Mouse (Mus musculus): ENCODE measurements around the gene Gm21936.
"Not testable (repeated sequence)": the region's sequence is repeated elsewhere in the genome, so short reads cannot be mapped to it uniquely, and the experiment has no call there.

Gene Gm21936

DNA sequence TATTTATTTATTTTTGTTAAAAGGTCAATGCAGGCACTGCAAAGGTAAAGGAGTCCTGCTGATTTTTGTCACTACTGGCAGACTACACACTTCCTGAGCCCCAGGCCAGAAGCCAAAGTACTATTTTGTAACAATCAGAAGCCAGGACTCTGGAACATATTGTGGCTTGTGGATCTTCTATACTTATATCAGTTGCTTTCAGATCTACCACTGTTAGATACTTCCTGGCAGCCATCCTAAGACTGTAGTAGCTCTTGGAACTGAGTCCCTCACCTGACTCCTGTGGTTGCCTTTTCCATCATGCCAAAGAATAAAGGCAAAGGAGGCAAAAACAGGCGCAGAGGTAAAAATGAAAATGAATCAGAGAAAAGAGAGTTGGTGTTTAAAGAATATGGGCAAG is at the start of gene Gm21936:
Gene Gm21936 (plus strand): TSS at position 301 of the 400 bp plus-strand sequence.
- not testable (repeated sequence) for DNase-seq (ENCODE audit: low spot score)

DNA sequence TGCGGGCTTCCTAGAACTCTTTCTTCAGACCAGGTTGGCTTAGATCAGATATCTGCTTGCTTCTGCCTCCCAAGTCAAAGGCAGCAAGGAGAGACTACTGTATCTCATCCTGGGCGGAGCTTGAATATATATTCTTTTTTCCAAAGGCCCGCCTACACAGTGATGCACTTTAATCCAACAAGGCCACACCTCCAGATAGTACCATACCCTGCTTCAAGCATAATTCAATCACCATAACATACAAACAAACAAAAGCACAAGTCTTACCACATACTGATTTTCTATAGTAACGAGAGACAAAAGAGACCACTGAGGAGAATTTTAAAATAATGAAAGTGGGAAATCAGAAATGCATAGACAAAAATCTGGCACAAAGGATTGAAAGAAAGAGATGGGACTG is 19.7 kb upstream of the Gm21936 start, which contains the start of gene Gm21319:
Gene Gm21319 (minus strand): TSS at position 101 of the 400 bp plus-strand sequence.
- DNase-seq (ENCODE audit: low spot score): not testable (repeated sequence)

- DNase-seq (ENCODE audit: low spot score): not testable (repeated sequence)
These were observed 2.7 kb downstream of the Gm21936 start for GRCm38 (mm10) chr12:87797971-87798370.

GRCm38 (mm10) chr12:87816277-87816676 is 21.0 kb downstream of the Gm21936 start, which contains the start of gene BB287469:
Gene BB287469, plus strand, starts transcription at chr12:87816577.
- DNase-seq (ENCODE audit: low spot score): not testable (repeated sequence)

DNA sequence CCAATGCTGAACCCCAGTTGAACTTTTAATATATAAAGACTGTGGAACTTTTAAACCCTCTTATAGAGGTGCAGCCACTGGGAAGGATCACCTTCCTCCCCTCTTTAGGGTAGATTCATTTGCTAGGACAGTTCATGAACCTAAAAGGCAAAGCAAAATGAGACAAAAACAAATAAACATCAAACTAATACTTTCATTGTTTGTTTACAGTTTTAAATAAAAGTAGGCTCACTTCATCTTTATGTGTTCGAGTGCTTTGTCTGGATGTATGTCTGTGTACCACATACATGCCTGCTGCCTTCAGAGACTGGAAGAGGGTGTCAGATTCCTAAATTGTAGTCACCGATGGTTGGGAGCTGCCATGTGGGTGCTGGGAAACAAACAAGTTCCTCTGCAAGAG is 46.9 kb downstream of the Gm21936 start, which contains the start of gene Gm2001:
Gene Gm2001 (minus strand): TSS at position 101 of the 400 bp plus-strand sequence.
- DNase-seq (ENCODE audit: low spot score): not testable (repeated sequence)
